Mouse (Mus musculus) cerebellum, adult 2 months (tissue): ENCODE data around the gene Shh. TPM values are rescaled to one million over a fixed set of nuclear protein-coding genes. Genes with fewer than 3 reads are reported as not detected.
A peak's percentile ranks its signal among the peaks of the same experiment; 100 is the strongest.

ENCODE experiments used
- DNase-seq, 2 experiments: peaks; one replicate each; pipeline ENCODE4 v3.0.0; 2021
- H3K27ac ChIP-seq: fragments of 200-500 bp; 2 replicates; pipeline ENCODE4 v1.5.1; 2012; ENCODE audit warnings: low read length, control low read depth, inconsistent platforms; ENCODE audit not compliant: insufficient read depth
- H3K27me3 ChIP-seq: fragments of 200-500 bp; 2 replicates; pipeline ENCODE4 v1.6.1; 2012; ENCODE audit warnings: inconsistent platforms, mild to moderate bottlenecking, low read length, moderate library complexity; ENCODE audit not compliant: control insufficient read depth, insufficient read depth
- H3K4me1 ChIP-seq: fragments of 200-500 bp; 2 replicates; pipeline ENCODE4 v1.6.1; 2011; ENCODE audit warnings: low read length; ENCODE audit not compliant: control insufficient read depth, insufficient read depth
- H3K4me3 ChIP-seq: fragments of 200-500 bp; replicated peaks from 2 replicates; pipeline ENCODE3; 2011; ENCODE audit warnings: mild to moderate bottlenecking, low read depth, low read length, control low read depth; ENCODE audit not compliant: insufficient read depth
- CTCF ChIP-seq: fragments of 200-500 bp; IDR thresholded peaks from 2 replicates; pipeline ENCODE4 v1.5.1; 2011; ENCODE audit warnings: low read depth, mild to moderate bottlenecking, control low read depth, low read length, moderate library complexity, borderline replicate concordance; ENCODE audit not compliant: insufficient read depth
- POLR2A ChIP-seq: fragments of 200-500 bp; IDR thresholded peaks from 2 replicates; pipeline ENCODE4 v1.6.1; 2011; ENCODE audit warnings: low read length, control low read depth, borderline replicate concordance; ENCODE audit not compliant: insufficient read depth
- WGBS: fragments of 180-500 bp; shearing (Covaris S2); methylation state at CpG from one replicate; pipeline ENCODE4 v1.1.7; 2018; 5-methylcytosine and 5-hydroxymethylcytosine counted together
- polyA plus RNA-seq: library from polyadenylated mRNA; depleted of rRNA; stranded (reverse); fragments of >200 nt; gene quantifications from 2 replicates; pipeline ENCODE4 v1.2.3, GENCODE M21; 2012; rRNA removed

Gene Shh
- polyA plus RNA-seq, 1 experiment, result 5.1 TPM

- no peaks in the 10 kb centered on the region for H3K4me1 ChIP-seq
- DNase-seq, result no peak
- H3K27me3 ChIP-seq, result no peaks in the 10 kb centered on the region
- WGBS, result 91% methylated on average over 9 of the region's 9 CpGs
- TF ChIP-seq POLR2A (no peak), CTCF (no peak)
- H3K27ac ChIP-seq, result no peak overlapping the region
- H3K4me3 ChIP-seq, result no peak overlapping the region
Observed at GRCm38 (mm10) chr5:28425926-28426325, 41.1 kb downstream of the Shh start.

GRCm38 (mm10) chr5:28423781-28424180 is 43.3 kb downstream of the Shh start:
- no peaks in the 10 kb centered on the region for H3K4me1 ChIP-seq
- DNase-seq, result no peak
- no peak overlapping the region for H3K4me3 ChIP-seq
- no peak overlapping the region for H3K27ac ChIP-seq
- TF ChIP-seq CTCF (no peak), POLR2A (no peak)
- WGBS, result 70% methylated on average over 4 of the region's 4 CpGs
- no peaks in the 10 kb centered on the region for H3K27me3 ChIP-seq

- DNase-seq, result no peak
- WGBS, result 90% methylated on average over 12 of the region's 12 CpGs
- Histone ChIP-seq H3K4me1 (no peaks in the 10 kb centered on the region), H3K4me3 (no peak overlapping the region), H3K27ac (no peak overlapping the region), H3K27me3 (no peaks in the 10 kb centered on the region)
- TF ChIP-seq CTCF (no peak), POLR2A (no peak)
Observed at GRCm38 (mm10) chr5:28419640-28420265, 47.3 kb downstream of the Shh start.

- Histone ChIP-seq H3K27ac (no peak overlapping the region), H3K4me1 (peaks cover 7% of the 10 kb centered on the region; the same call in 1 of the 2 replicates), H3K4me3 (no peak overlapping the region), H3K27me3 (no peaks in the 10 kb centered on the region)
- no peak for DNase-seq
- WGBS, result 43% methylated on average over 10 of the region's 10 CpGs
- TF ChIP-seq CTCF (no peak), POLR2A (no peak)
Observed at GRCm38 (mm10) chr5:28418734-28419133, 48.3 kb downstream of the Shh start.

- H3K27ac ChIP-seq, result no peak overlapping the region
- no peak for DNase-seq
Observed at GRCm38 (mm10) chr5:28416029-28416428, 51.0 kb downstream of the Shh start.

GRCm38 (mm10) chr5:28414076-28414475 is 53.0 kb downstream of the Shh start:
- TF ChIP-seq POLR2A, result no peak
- no peak for TF ChIP-seq CTCF
- H3K4me3 ChIP-seq, result no peak overlapping the region
- H3K27ac ChIP-seq, result no peak overlapping the region
- H3K27me3 ChIP-seq, result no peaks in the 10 kb centered on the region
- 5% methylated on average over 3 of the region's 3 CpGs for WGBS
- H3K4me1 ChIP-seq, result peaks cover 20% of the 10 kb centered on the region; the same call in 1 of the 2 replicates
- DNase-seq, result peak; percentile 55 to 75

More at GRCm38 (mm10) chr5:28416029-28416428, 51.0 kb downstream of the Shh start:
- H3K4me3 ChIP-seq, result no peak overlapping the region
- peaks cover 17% of the 10 kb centered on the region; the same call in 1 of the 2 replicates for H3K4me1 ChIP-seq
- TF ChIP-seq POLR2A, result no peak
- no peak for TF ChIP-seq CTCF
- no peaks in the 10 kb centered on the region for H3K27me3 ChIP-seq

- peak in 1 of 2 experiments; percentile 42 for DNase-seq
- H3K27ac ChIP-seq, result no peak overlapping the region
- peaks cover 24% of the 10 kb centered on the region for H3K4me1 ChIP-seq
- H3K4me3 ChIP-seq, result no peak overlapping the region
- no peak for TF ChIP-seq CTCF
- no peak for TF ChIP-seq POLR2A
- 64% methylated on average over 5 of the region's 5 CpGs for WGBS
- no peaks in the 10 kb centered on the region for H3K27me3 ChIP-seq
Observed at GRCm38 (mm10) chr5:28413533-28413932, 53.5 kb downstream of the Shh start.

- TF ChIP-seq POLR2A, result no peak
- no peak for TF ChIP-seq CTCF
- Histone ChIP-seq H3K27me3 (no peaks in the 10 kb centered on the region), H3K4me3 (no peak overlapping the region), H3K27ac (no peak overlapping the region), H3K4me1 (peaks cover 26% of the 10 kb centered on the region)
- 19% methylated on average over 2 of the region's 2 CpGs for WGBS
- DNase-seq, result no peak
Observed at GRCm38 (mm10) chr5:28412006-28412685, 54.9 kb downstream of the Shh start.

Other genes with a start within 250 kb of the Shh start
- gene Cnpy1, start 221.4 kb downstream of the Shh start, polyA plus RNA-seq, result 313 and 399 TPM in 2 replicates
- 52.4 and 58.0 TPM in 2 replicates for gene Rbm33, start 150.1 kb downstream of the Shh start, polyA plus RNA-seq